Mouse (Mus musculus) stomach, adult 2 months (tissue): ENCODE measurements around the gene Olfr913. TPM values are rescaled to one million over a fixed set of nuclear protein-coding genes. Genes with fewer than 3 reads are reported as not detected.

Experiments used
- polyA plus RNA-seq: library from polyadenylated mRNA; depleted of rRNA; stranded (reverse); fragments of >200 nt; gene quantifications from 2 replicates; pipeline ENCODE4 v1.2.3, GENCODE M21; 2012; rRNA removed

Gene Olfr913
- not detected in 2 replicates for polyA plus RNA-seq

DNA sequence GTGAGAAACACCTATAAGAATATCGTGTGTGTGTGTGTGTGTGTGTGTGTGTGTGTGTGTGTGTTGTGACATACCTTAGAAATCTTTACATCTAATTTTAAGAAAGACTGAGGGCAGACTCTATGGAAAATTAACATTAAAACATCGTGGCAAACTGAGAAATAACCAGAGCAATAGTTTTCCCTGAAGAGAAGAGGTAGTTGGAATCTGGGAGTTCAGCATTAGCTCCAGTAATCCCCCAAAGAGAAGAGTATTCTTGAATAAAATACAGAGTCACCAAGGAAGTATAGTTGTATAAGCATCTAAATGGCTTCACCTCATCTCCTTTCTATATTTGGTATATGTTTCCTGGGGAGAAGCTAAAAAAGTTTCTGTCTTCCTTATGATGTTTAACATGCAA is at the start of gene Olfr913:
Gene Olfr913, plus strand, starts transcription at position 301 of the 400 bp plus-strand sequence.

DNA sequence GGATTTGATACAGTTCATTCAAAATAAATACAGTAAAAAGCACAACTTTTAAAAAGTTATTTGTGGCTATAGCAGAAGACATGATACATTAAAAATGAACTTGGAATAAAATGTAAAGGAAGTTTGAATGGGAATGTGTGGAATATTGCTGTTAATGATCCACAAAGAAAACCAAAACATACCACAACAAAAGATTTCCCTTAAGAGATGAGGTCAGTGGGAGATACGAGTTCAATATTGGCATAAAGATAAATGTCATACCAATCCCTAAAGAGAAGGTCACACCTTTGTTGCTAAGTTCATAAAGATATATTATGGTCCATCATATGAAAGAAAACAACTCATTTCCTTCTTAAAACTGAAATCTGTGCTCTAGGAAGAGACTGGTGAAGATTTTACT is 12.7 kb upstream of the Olfr913 start, which contains the start of gene Olfr912:
Gene Olfr912, plus strand, starts transcription at position 301 of the 400 bp plus-strand sequence.

DNA sequence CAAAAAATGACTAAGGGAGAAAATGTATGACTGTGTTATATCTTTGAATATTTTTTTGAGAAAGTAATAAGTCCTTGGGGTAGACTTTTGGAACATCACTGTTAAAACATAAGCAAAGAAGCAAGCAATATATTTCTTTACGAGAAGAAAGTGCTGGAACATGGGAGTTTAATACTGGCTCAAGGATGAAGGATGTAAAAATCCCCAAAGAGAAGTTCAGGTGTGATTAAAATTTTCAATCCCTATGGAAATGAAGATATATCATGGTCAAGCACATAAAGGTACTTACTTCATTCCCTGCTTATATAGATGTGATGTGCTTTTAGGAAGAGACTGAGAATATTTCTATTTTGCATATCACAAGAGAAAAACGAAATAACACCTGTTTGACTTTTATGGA is 12.2 kb downstream of the Olfr913 start, which contains the start of gene Olfr914:
Gene Olfr914, plus strand, starts transcription at position 301 of the 400 bp plus-strand sequence.

Other genes starting within 250 kb of the Olfr913 start
- gene Olfr898, start 244.3 kb upstream of the Olfr913 start, polyA plus RNA-seq, result not detected in 2 replicates
- gene Olfr250, start 225.9 kb upstream of the Olfr913 start, polyA plus RNA-seq, result not detected in 2 replicates
- not detected in 2 replicates for gene Olfr251, start 215.7 kb upstream of the Olfr913 start, polyA plus RNA-seq
- gene Olfr147, start 191.1 kb upstream of the Olfr913 start, polyA plus RNA-seq, result not detected in 2 replicates
- not detected in 2 replicates for gene Olfr901, start 163.3 kb upstream of the Olfr913 start, polyA plus RNA-seq
- not detected in 2 replicates for gene Olfr902, start 145.1 kb upstream of the Olfr913 start, polyA plus RNA-seq
- not detected in 2 replicates for gene Olfr904, start 129.6 kb upstream of the Olfr913 start, polyA plus RNA-seq
- not detected in 2 replicates for gene Olfr905, start 121.7 kb upstream of the Olfr913 start, polyA plus RNA-seq
- gene Olfr906, start 105.7 kb upstream of the Olfr913 start, polyA plus RNA-seq, result not detected in 2 replicates
- gene Olfr907, start 97.0 kb upstream of the Olfr913 start, polyA plus RNA-seq, result not detected in 2 replicates
- not detected in 2 replicates for gene Olfr911-ps1, start 71.2 kb upstream of the Olfr913 start, polyA plus RNA-seq
- gene Olfr910, start 54.9 kb upstream of the Olfr913 start, polyA plus RNA-seq, result not detected in 2 replicates
- not detected in 2 replicates for gene Olfr912, start 12.6 kb upstream of the Olfr913 start, polyA plus RNA-seq
- gene Olfr914, start 12.3 kb downstream of the Olfr913 start, polyA plus RNA-seq, result not detected in 2 replicates
- gene Olfr916, start 67.1 kb downstream of the Olfr913 start, polyA plus RNA-seq, result not detected in 2 replicates
- gene Olfr917, start 73.1 kb downstream of the Olfr913 start, polyA plus RNA-seq, result not detected in 2 replicates
- not detected in 2 replicates for gene Olfr918, start 81.8 kb downstream of the Olfr913 start, polyA plus RNA-seq
- gene Olfr919, start 110.9 kb downstream of the Olfr913 start, polyA plus RNA-seq, result not detected in 2 replicates
- 1.7 and 3.0 TPM in 2 replicates for gene Vwa5a, start 125.5 kb downstream of the Olfr913 start, polyA plus RNA-seq
- not detected in 2 replicates for gene Olfr920, start 159.5 kb downstream of the Olfr913 start, polyA plus RNA-seq
- not detected in 2 replicates for gene Olfr921, start 180.3 kb downstream of the Olfr913 start, polyA plus RNA-seq
- not detected in 2 replicates for gene Olfr922, start 221.9 kb downstream of the Olfr913 start, polyA plus RNA-seq
- gene Olfr923, start 233.8 kb downstream of the Olfr913 start, polyA plus RNA-seq, result not detected in 2 replicates